Mouse (Mus musculus): ENCODE data around the gene Adcy6.
"Not testable (repeated sequence)": the region's sequence is repeated elsewhere in the genome, so short reads cannot be mapped to it uniquely, and the experiment has no call there.

The Adcy6 gene

GRCm38 (mm10) chr15:98607557-98607956, 2.3 kb downstream of the Adcy6 start:
- in situ Hi-C loops (cut with MboI; ENCODE audit: low pct_unique_long_range_greater_than_20kb in 1 of 2, low sequenced_read_pairs in 2 of 2, unreplicated experiment in 1 of 2) = no loop called here

DNA sequence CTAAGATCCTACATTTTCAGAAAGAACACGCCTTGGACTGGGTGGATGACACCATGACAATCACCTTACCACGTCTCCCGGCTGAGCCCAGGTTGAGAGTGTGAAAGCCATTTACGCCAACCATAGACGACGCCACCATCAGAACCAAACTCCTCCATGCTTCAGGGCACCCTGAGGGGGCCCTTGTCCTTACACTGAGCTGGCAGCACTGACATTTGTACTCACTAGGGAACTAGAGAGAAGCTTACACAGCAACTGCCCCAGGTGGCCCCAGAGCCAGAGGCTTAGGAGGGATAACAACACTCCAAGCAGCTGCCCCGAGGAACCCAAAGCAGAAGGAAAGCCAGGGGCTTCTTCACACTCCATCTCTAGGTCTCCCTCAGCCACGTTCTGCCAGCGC, 3.1 kb downstream of the Adcy6 start:
- in situ Hi-C loops (cut with MboI; ENCODE audit: low pct_unique_long_range_greater_than_20kb in 1 of 2, low sequenced_read_pairs in 2 of 2, unreplicated experiment in 1 of 2) = no loop called here

DNA sequence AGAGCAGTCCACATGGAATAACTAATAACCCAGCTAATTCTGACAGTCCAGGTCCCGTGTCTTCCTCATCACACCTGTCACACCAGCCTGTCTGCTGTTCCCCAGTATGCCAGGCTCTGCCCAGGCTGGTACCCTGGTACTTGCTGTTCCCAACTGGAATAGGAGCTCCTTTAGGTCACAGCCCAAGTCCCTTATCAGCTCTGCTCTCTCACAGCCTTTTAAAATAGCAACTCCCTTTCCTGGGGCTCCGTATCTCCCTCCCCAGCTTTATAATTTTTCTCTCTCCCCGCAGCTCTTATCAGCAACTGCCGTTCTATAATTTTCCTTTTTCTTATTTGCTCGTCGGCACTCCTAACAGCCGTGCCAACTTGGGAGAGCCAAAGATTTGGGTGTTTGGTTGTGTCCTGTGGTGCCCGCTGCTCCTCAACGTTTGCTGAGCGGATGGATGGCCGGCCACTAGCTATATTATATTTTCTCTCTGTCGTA, 3.8 kb downstream of the Adcy6 start:
- in situ Hi-C loops (cut with MboI; ENCODE audit: low pct_unique_long_range_greater_than_20kb in 1 of 2, low sequenced_read_pairs in 2 of 2, unreplicated experiment in 1 of 2) = no loop called here

DNA sequence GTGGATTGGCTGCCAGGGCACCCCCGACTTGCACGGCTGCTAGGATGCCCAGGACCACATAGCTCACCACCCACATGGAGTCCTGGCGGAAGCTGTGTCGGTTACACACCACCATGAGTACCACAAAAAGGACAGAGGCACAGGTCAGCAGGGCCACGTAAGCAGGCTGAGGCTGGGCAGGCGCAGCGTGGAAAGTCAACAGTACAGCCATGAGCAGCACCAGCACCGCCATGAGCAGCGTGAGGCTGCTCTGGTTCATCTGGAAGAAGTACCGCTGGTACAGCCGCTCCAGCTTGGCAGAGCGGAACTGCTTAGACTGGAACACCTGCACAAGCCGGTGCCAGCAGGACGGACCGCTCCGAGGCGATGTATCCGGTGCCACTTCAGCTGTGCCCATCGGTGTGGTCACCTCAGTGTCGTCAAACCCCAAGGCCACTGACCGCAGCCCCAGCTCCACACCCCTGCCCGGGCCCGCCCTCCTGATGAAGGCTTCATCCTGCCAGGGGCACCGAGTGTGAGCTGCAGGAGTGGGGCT, 5.8 kb downstream of the Adcy6 start:
- in situ Hi-C loops (cut with MboI; ENCODE audit: low pct_unique_long_range_greater_than_20kb in 1 of 2, low sequenced_read_pairs in 2 of 2, unreplicated experiment in 1 of 2) = no loop called here

GRCm38 (mm10) chr15:98602921-98603458, 6.9 kb downstream of the Adcy6 start:
- in situ Hi-C loops (cut with MboI; ENCODE audit: low pct_unique_long_range_greater_than_20kb in 1 of 2, low sequenced_read_pairs in 2 of 2, unreplicated experiment in 1 of 2) = no loop called here

GRCm38 (mm10) chr15:98602191-98602881, 7.5 kb downstream of the Adcy6 start:
- in situ Hi-C loops (cut with MboI; ENCODE audit: low pct_unique_long_range_greater_than_20kb in 1 of 2, low sequenced_read_pairs in 2 of 2, unreplicated experiment in 1 of 2) = no loop called here

DNA sequence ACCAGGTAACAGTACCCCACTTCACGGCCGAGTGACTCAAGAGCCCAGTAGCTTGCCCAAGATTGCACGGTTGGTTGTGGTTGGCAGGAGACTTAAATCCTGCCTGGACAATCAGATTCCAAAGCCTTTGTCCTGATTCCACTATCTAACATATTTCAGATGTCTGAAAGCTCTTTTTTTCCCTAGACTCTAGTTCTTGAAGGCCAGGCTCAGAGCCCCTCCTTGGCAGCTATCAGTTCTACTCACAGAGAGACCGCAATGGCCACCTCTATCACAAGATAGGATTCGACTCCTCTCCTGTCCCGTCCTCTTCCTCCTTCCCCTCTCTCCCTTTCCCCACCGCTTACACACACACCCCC, 8.1 kb downstream of the Adcy6 start:
- in situ Hi-C loops (cut with MboI; ENCODE audit: low pct_unique_long_range_greater_than_20kb in 1 of 2, low sequenced_read_pairs in 2 of 2, unreplicated experiment in 1 of 2) = no loop called here

GRCm38 (mm10) chr15:98600036-98600709, 9.7 kb downstream of the Adcy6 start:
- in situ Hi-C loops (cut with MboI; ENCODE audit: low pct_unique_long_range_greater_than_20kb in 1 of 2, low sequenced_read_pairs in 2 of 2, unreplicated experiment in 1 of 2) = no loop called here

DNA sequence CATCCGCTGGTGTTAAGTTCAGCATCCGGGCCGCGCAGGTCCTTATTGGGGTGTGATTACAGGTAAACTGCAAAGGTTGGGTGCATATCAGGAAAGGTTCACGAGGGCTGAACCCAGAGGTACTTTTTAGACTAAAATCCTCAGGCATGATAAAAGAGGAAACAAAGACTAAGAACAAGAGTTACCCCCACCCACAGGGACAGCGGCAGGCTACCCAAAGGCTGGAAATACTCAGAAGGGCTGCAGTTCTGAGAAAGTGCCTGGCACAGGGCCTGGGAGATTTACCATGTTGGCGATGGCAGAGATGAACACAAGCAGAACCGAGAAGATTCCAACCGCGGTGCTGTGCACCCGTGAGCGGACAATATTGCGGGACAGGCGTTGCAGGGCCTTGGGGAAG, 13.3 kb downstream of the Adcy6 start:
- in situ Hi-C loops (cut with MboI; ENCODE audit: low pct_unique_long_range_greater_than_20kb in 1 of 2, low sequenced_read_pairs in 2 of 2, unreplicated experiment in 1 of 2) = no loop called here

DNA sequence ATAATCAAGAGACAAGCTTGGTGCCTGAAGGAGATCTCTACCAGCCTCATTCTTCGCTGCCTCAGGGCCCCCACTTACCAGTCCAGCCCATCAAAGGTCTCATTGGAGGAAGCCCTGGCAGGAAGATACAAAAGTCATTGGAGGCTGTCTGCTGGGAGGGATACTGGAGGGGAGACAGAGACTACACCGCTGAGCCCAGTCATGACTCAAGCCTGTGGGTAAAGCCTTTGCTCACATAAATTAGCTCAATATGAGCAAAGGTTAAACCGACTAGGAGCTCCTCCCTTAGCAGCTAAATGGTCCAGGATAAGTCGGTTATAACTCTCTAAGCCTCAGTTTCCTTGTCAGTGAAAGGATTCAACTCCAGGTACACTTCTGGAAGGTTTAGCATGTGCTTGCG, 14.8 kb downstream of the Adcy6 start:
- in situ Hi-C loops (cut with MboI; ENCODE audit: low pct_unique_long_range_greater_than_20kb in 1 of 2, low sequenced_read_pairs in 2 of 2, unreplicated experiment in 1 of 2) = no loop called here

DNA sequence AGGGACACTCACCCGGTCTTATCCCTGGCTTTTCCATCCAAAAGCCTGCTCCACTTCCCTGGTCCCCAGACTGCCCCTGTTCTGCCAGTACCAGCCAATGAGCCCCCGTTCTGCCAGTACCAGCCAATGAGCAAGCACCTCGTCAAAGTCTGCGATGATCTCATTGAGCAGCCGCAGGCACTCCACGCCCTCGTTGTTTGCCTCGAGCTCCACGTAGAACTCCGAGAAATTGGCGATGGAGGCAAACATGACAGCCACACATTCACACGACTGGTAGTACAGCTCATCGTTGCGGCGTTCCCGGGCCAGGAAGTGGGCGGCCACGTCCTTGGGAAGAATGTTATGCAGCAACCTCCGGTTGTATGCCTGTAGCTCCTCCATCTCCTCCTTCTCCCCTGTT, 15.7 kb downstream of the Adcy6 start:
- in situ Hi-C loops (cut with MboI; ENCODE audit: low pct_unique_long_range_greater_than_20kb in 1 of 2, low sequenced_read_pairs in 2 of 2, unreplicated experiment in 1 of 2) = no loop called here

DNA sequence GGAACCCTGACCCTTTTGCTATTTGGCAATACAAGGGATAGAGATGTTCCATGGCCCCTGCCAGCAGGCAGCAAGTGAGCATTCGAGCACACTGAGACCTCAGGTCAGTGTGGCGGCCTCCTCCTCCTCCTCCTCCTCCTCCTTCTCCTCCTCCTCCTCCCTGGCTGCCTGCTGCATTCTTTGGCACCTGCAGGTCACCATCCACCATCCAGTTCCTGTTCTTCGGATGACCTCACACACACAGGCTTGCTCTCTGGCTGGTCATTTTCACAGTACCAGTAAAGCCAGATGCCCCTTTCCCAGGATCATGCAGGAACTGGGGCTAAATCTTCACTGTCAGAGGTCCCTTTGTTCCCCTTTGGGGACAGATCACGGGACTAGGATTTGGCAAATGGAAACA, 18.5 kb downstream of the Adcy6 start:
- in situ Hi-C loops (cut with MboI; ENCODE audit: low pct_unique_long_range_greater_than_20kb in 1 of 2, low sequenced_read_pairs in 2 of 2, unreplicated experiment in 1 of 2) = no loop called here

DNA sequence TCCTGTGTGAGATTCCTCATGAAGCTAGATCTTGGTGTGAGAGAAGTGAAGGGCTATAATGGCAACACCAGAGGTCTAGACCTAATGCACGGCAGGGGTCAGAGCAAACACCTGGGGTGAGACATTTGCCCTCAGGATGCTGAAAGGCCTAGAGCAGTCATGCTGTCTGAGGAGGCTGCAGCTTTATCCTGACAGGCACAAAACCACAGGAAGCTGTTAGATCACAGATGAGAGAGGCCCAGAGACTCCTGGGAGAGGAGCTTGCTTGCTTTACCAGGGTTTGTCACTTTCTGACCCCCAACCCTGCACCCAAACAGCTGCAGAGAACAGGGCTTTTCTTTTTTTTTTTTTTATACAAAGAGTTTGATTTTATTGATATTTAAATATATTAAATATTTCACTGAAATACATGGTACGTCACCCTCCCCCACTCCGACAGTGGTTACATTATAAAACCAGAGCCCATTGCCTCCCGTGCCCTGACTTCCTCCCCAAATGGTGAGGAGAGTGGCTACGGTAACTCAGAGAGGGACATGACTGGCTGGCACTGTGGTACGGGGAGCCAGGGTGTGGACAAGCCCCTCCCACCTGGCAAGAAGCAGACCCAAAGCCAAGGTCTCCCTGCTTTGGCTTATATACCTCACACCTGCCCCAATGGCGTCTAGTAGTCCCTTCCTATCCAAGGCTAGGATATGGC, 20.1 kb downstream of the Adcy6 start:
- in situ Hi-C loops (cut with MboI; ENCODE audit: low pct_unique_long_range_greater_than_20kb in 1 of 2, low sequenced_read_pairs in 2 of 2, unreplicated experiment in 1 of 2) = no loop called here

GRCm38 (mm10) chr15:98587751-98588150, 22.1 kb downstream of the Adcy6 start:
- in situ Hi-C loops (cut with MboI; ENCODE audit: low pct_unique_long_range_greater_than_20kb in 1 of 2, low sequenced_read_pairs in 2 of 2, unreplicated experiment in 1 of 2) = no loop called here

GRCm38 (mm10) chr15:98586141-98586540, 23.7 kb downstream of the Adcy6 start:
- in situ Hi-C loops (cut with MboI; ENCODE audit: low pct_unique_long_range_greater_than_20kb in 1 of 2, low sequenced_read_pairs in 2 of 2, unreplicated experiment in 1 of 2) = not testable (repeated sequence)

DNA sequence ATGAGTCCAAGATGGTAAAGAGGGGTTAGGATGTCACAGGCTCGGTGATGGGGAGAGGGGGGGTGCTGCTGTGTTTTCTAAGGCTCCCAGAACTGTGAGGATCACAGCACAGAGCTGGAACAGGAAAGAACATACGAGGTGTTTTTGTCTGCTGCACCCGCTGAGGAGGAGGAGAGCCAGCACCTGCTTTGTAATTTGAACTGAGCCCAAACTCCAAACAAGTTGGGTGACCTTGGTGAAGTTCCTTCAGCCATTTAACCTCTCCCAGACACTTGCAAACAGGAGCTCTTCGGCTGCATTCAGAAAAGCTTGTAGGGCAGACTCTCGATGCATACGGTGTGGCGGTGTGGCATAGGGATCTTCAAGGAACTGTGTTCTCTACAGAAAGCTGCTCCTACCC, 24.5 kb downstream of the Adcy6 start:
- in situ Hi-C loops (cut with MboI; ENCODE audit: low pct_unique_long_range_greater_than_20kb in 1 of 2, low sequenced_read_pairs in 2 of 2, unreplicated experiment in 1 of 2) = no loop called here

DNA sequence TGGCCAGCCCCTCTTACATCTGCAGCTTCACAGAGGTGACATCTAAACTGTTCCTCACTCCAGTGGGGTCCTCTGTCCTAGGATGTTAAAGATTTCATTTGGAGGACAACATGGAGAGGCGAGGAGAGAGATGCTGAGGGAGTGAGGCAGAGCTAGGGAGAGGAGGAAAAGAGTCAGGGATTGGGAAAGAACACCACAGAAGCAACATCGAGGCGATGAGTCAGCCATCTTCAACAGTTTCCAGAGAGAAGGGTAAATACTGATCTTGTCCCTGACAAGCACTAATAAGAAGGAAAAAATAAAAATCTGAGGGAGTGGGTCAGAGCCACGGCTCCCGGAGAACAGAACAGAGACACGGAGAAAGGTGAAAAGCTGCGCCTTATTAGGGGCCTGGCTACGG, 26.9 kb downstream of the Adcy6 start:
- in situ Hi-C loops (cut with MboI; ENCODE audit: low pct_unique_long_range_greater_than_20kb in 1 of 2, low sequenced_read_pairs in 2 of 2, unreplicated experiment in 1 of 2) = no loop called here

DNA sequence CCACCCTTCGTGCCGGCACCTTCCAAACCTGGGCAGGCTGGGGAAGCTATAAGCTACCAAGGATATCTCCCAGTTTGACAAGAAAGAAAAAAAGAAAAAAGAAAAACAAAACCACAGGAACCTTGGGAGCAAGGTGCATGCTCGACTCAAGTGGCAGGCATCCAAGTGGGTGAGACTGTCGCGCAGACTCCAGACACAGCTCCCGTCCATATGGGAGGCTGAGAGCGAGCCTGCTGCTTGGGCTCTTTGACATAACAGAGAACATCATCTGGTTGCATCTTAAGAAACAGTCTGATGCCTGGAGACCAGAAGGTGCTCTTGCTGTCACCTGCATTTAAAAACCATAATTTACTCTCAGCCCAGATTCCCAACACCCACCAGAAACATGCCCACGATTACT, 27.5 kb downstream of the Adcy6 start:
- in situ Hi-C loops (cut with MboI; ENCODE audit: low pct_unique_long_range_greater_than_20kb in 1 of 2, low sequenced_read_pairs in 2 of 2, unreplicated experiment in 1 of 2) = no loop called here

- in situ Hi-C loops (cut with MboI; ENCODE audit: low pct_unique_long_range_greater_than_20kb in 1 of 2, low sequenced_read_pairs in 2 of 2, unreplicated experiment in 1 of 2) = no loop called here
Measured at GRCm38 (mm10) chr15:98579795-98580464, 29.9 kb downstream of the Adcy6 start.
